Mouse (Mus musculus) testis, adult 2 months (tissue): Measurements from ENCODE around the gene Olfr47. TPM values are rescaled to one million over a fixed set of nuclear protein-coding genes. Genes with fewer than 3 reads are reported as not detected.

ENCODE experiments used
- H3K27ac ChIP-seq: fragments of 200-500 bp; 2 replicates; pipeline ENCODE4 v1.5.1; 2012; ENCODE audit warnings: low read depth, low read length; ENCODE audit not compliant: control insufficient read depth, insufficient read depth
- H3K27me3 ChIP-seq: fragments of 200-500 bp; 2 replicates; pipeline ENCODE4 v1.6.1; 2012; ENCODE audit warnings: mild to moderate bottlenecking, low read length, moderate library complexity; ENCODE audit not compliant: control insufficient read depth, insufficient read depth
- H3K36me3 ChIP-seq: fragments of 200-500 bp; 2 replicates; pipeline ENCODE4 v1.6.1; 2012; ENCODE audit warnings: mild to moderate bottlenecking, low read length; ENCODE audit not compliant: control insufficient read depth, insufficient read depth
- H3K4me1 ChIP-seq: fragments of 200-500 bp; 2 replicates; pipeline ENCODE4 v1.6.1; 2012; ENCODE audit warnings: low read length; ENCODE audit not compliant: control insufficient read depth, insufficient read depth
- H3K4me3 ChIP-seq: fragments of 200-500 bp; 2 replicates; pipeline ENCODE4 v1.5.1; 2012; ENCODE audit warnings: low read depth, mild to moderate bottlenecking, low read length, moderate library complexity, mixed read lengths; ENCODE audit not compliant: control insufficient read depth
- CTCF ChIP-seq: fragments of 200-500 bp; IDR thresholded peaks from 2 replicates; pipeline ENCODE4 v1.5.1; 2012; ENCODE audit warnings: low read depth, mild to moderate bottlenecking, inconsistent platforms, low read length, moderate library complexity; ENCODE audit not compliant: control insufficient read depth, insufficient read depth, insufficient replicate concordance
- POLR2A ChIP-seq: fragments of 200-500 bp; IDR thresholded peaks from 2 replicates; pipeline ENCODE4 v1.6.1; 2012; ENCODE audit warnings: low read depth, mild to moderate bottlenecking, inconsistent platforms, low read length, moderate library complexity; ENCODE audit not compliant: control insufficient read depth
- polyA plus RNA-seq: library from polyadenylated mRNA; depleted of rRNA; stranded (reverse); fragments of >200 nt; gene quantifications from 2 replicates; pipeline ENCODE4 v1.2.3, GENCODE M21; 2012

The Olfr47 gene
- polyA plus RNA-seq, 1 experiment: not detected

GRCm38 (mm10) chr6:43247396-43247795, 16.1 kb downstream of the Olfr47 start:
- Histone ChIP-seq H3K4me1 (no peaks in the 10 kb centered on the region), H3K27ac (no peak overlapping the region), H3K4me3 (no peak overlapping the region), H3K36me3 (no peaks in the 10 kb centered on the region), H3K27me3 (no peaks in the 10 kb centered on the region)
- TF ChIP-seq CTCF: no peak
- no peak for TF ChIP-seq POLR2A

GRCm38 (mm10) chr6:43252994-43253393, 21.7 kb downstream of the Olfr47 start:
- Histone ChIP-seq H3K36me3 (no peaks in the 10 kb centered on the region), H3K27ac (no peak overlapping the region), H3K27me3 (no peaks in the 10 kb centered on the region), H3K4me1 (no peaks in the 10 kb centered on the region), H3K4me3 (no peak overlapping the region)
- no peak for TF ChIP-seq CTCF
- no peak for TF ChIP-seq POLR2A

- Histone ChIP-seq H3K4me3 (no peak overlapping the region), H3K27ac (no peak overlapping the region), H3K36me3 (no peaks in the 10 kb centered on the region), H3K4me1 (no peaks in the 10 kb centered on the region), H3K27me3 (no peaks in the 10 kb centered on the region)
- TF ChIP-seq CTCF (no peak), POLR2A (no peak)
Observed at GRCm38 (mm10) chr6:43254193-43254926, 23.0 kb downstream of the Olfr47 start.

GRCm38 (mm10) chr6:43260756-43261155, 29.4 kb downstream of the Olfr47 start:
- Histone ChIP-seq H3K4me3 (no peak overlapping the region), H3K27ac (no peak overlapping the region), H3K36me3 (no peaks in the 10 kb centered on the region), H3K4me1 (peaks cover 8% of the 10 kb centered on the region), H3K27me3 (peaks cover 2% of the 10 kb centered on the region; the same call in 1 of the 2 replicates)
- no peak for TF ChIP-seq CTCF
- TF ChIP-seq POLR2A: no peak

GRCm38 (mm10) chr6:43265363-43266041, 34.2 kb downstream of the Olfr47 start, which contains the start of gene Arhgef5:
Gene Arhgef5, plus strand, starts transcription at chr6:43265582.
- H3K27ac ChIP-seq: peak within 1 kb of the TSS; percentile 54
- peak within 1 kb of the TSS; percentile 82 for H3K4me3 ChIP-seq
- no peaks in the 10 kb centered on the region for H3K36me3 ChIP-seq
- peaks cover 9% of the 10 kb centered on the region for H3K4me1 ChIP-seq
- TF ChIP-seq CTCF (no peak), POLR2A (no peak)
- peaks cover 3% of the 10 kb centered on the region; the same call in 1 of the 2 replicates for H3K27me3 ChIP-seq

GRCm38 (mm10) chr6:43266356-43266755, 35.0 kb downstream of the Olfr47 start:
- H3K27ac ChIP-seq: no peak overlapping the region; the same call in 1 of the 2 replicates
- peak overlapping the region; percentile 82 for H3K4me3 ChIP-seq
- H3K4me1 ChIP-seq: peaks cover 9% of the 10 kb centered on the region
- no peaks in the 10 kb centered on the region for H3K36me3 ChIP-seq
- no peak for TF ChIP-seq CTCF
- TF ChIP-seq POLR2A: no peak
- peaks cover 3% of the 10 kb centered on the region; the same call in 1 of the 2 replicates for H3K27me3 ChIP-seq

- H3K27me3 ChIP-seq: no peaks in the 10 kb centered on the region
- no peaks in the 10 kb centered on the region for H3K4me1 ChIP-seq
- no peaks in the 10 kb centered on the region for H3K36me3 ChIP-seq
- no peak overlapping the region for H3K27ac ChIP-seq
- TF ChIP-seq CTCF (no peak), POLR2A (no peak)
- no peak overlapping the region for H3K4me3 ChIP-seq
Observed at GRCm38 (mm10) chr6:43272597-43272996, 41.3 kb downstream of the Olfr47 start.
